Mouse (Mus musculus) spleen, postnatal 0 days (tissue): ENCODE data around the gene Cttn. TPM values are rescaled to one million over a fixed set of nuclear protein-coding genes. Genes with fewer than 3 reads are reported as not detected.

Source experiments
- polyA plus RNA-seq: library from polyadenylated mRNA; unstranded; fragments of >200 nt; fragmentation: Nextera tagmentation; extraction: Ambion mirVana; gene quantifications from 2 replicates; pipeline ENCODE4 v1.2.1, GENCODE M21; 2015

Gene Cttn
- 37.8 and 37.9 TPM in 2 replicates for polyA plus RNA-seq

GRCm38 (mm10) chr7:144470545-144471059, at the start of gene Cttn:
Cttn (minus strand) TSS chr7:144471009.

Other genes with a start within 250 kb of the Cttn start
- gene Ppfia1, start 82.7 kb upstream of the Cttn start, polyA plus RNA-seq = 18.0 and 18.8 TPM in 2 replicates
- 6.1 and 6.4 TPM in 2 replicates for gene Fadd, start 111.5 kb upstream of the Cttn start, polyA plus RNA-seq